ENCODE assay signal across 25 mouse cellular contexts in the genomic region with DNA sequence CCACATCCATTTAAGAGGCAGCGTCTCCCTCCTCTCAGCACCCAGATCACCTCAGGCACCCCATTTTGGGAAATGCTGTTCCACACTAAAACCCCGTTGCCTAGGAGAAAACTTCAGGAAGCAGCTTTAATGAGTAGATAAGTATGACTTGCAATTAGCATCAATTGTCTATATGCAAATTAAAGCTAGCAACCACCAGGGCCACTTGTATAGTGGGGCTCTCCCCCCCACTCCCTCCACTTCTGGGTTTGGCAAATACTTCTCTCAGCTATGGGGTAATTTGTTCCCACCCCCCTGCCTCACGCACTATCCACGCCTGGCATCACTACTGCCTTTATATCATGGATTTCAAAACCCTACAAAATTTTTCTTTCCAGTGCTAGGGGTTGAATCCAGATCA. TPM values are rescaled to one million over a fixed set of nuclear protein-coding genes. Genes with fewer than 3 reads are reported as not detected.
A peak's percentile ranks its signal among the peaks of the same experiment; 100 is the strongest.
DNase-seq lines count a peak whose midpoint lies in the region; ATAC-seq and TF ChIP-seq lines count a peak whose summit lies in the region.
"Had no signal": no experiment of that assay in that cellular context is flagged by ENCODE, and none has a peak within 500 bp of the region (broad histone marks: within the 10 kb centered on the region; RNA-seq: fewer than 3 reads in every experiment).

No protein-coding gene starts in this region.

- H3K36me3 ChIP-seq in hindbrain, embryonic 15.5 days, result peaks cover 20% of the 10 kb centered on the region; the same call in 1 of the 2 replicates
- peaks cover 30% of the 10 kb centered on the region for H3K36me3 ChIP-seq in hindbrain, embryonic 14.5 days (replicated peaks; ENCODE audit: control insufficient read depth, insufficient read depth)
- peaks cover 38% of the 10 kb centered on the region for H3K36me3 ChIP-seq in neural tube, embryonic 13.5 days
- H3K36me3 ChIP-seq in forebrain, embryonic 15.5 days, result peaks cover 8% of the 10 kb centered on the region; the same call in 1 of the 2 replicates

- no peak overlapping the region for H3K9ac ChIP-seq in hindbrain, embryonic 15.5 days
- H3K9ac ChIP-seq in hindbrain, embryonic 14.5 days, result no peak overlapping the region
- no peak overlapping the region for H3K9ac ChIP-seq in neural tube, embryonic 13.5 days
- no peak overlapping the region for H3K9ac ChIP-seq in forebrain, embryonic 15.5 days (replicated peaks)
- H3K9ac ChIP-seq: heart, embryonic 13.5 days; limb, embryonic 12.5 days; liver, embryonic 15.5 days; lung, embryonic 14.5 days; stomach, embryonic 15.5 days had no signal

- H3K4me2 ChIP-seq in hindbrain, embryonic 15.5 days, result no peak overlapping the region
- no peak overlapping the region for H3K4me2 ChIP-seq in hindbrain, embryonic 14.5 days (replicated peaks)
- H3K4me2 ChIP-seq in neural tube, embryonic 13.5 days, result no peak overlapping the region
- H3K4me2 ChIP-seq in forebrain, embryonic 15.5 days (replicated peaks), result no peak overlapping the region
- H3K4me2 ChIP-seq: heart, embryonic 13.5 days; limb, embryonic 12.5 days; liver, embryonic 15.5 days; lung, embryonic 14.5 days; stomach, embryonic 15.5 days had no signal

- H3K27me3 ChIP-seq in hindbrain, embryonic 15.5 days, result no peaks in the 10 kb centered on the region
- H3K27me3 ChIP-seq in hindbrain, embryonic 14.5 days (ENCODE audit: control insufficient read depth, insufficient read depth, low read length), result no peaks in the 10 kb centered on the region
- no peaks in the 10 kb centered on the region for H3K27me3 ChIP-seq in neural tube, embryonic 13.5 days
- H3K27me3 ChIP-seq in forebrain, embryonic 15.5 days, result no peaks in the 10 kb centered on the region
- H3K27me3 ChIP-seq: heart, embryonic 13.5 days; limb, embryonic 12.5 days; liver, embryonic 15.5 days; stomach, embryonic 15.5 days had no signal

- no peak for ATAC-seq in hindbrain, embryonic 15.5 days (ENCODE audit: low FRiP score, low read depth)
- ATAC-seq in hindbrain, embryonic 14.5 days (ENCODE audit: low FRiP score), result no peak
- no peak for ATAC-seq in neural tube, embryonic 13.5 days (ENCODE audit: low read depth)
- ATAC-seq in forebrain, embryonic 15.5 days (replicated peaks), result peak; percentile 33
- ATAC-seq: CD4-positive, CD25-positive, alpha-beta regulatory T cell, adult 4 months; inflammation-experienced regulatory T-cells, adult 6 months had no signal

- no peak for DNase-seq in hindbrain, embryonic 14.5 days (ENCODE audit: low spot score)
- DNase-seq in neural tube, embryonic 10.5 days (ENCODE audit: extremely low spot score, low spot score), result no peak
- no peak for DNase-seq in kidney, adult 18-20 months
- no peak for DNase-seq in B cell, adult 2 months
- DNase-seq: adrenal gland, postnatal 25 days; cerebellum, adult 8-10 months; cerebellum, postnatal 36 days; gastrocnemius, adult 2 months; heart, postnatal 10 days; kidney, adult 11 months; kidney, postnatal 36 days; lung, embryonic 14.5 days; lung, postnatal 14 days; midbrain, embryonic 14.5 days; right cerebral cortex, postnatal 25 days had no signal

- no peak overlapping the region for H3K4me3 ChIP-seq in hindbrain, embryonic 15.5 days
- H3K4me3 ChIP-seq in hindbrain, embryonic 14.5 days (replicated peaks; ENCODE audit: low read length), result no peak overlapping the region
- no peak overlapping the region for H3K4me3 ChIP-seq in neural tube, embryonic 13.5 days
- H3K4me3 ChIP-seq in forebrain, embryonic 15.5 days, result no peak overlapping the region
- H3K4me3 ChIP-seq in olfactory bulb, adult 2 months (ENCODE audit: insufficient read depth, low read depth, low read length), result no peak overlapping the region
- H3K4me3 ChIP-seq: gastrocnemius, adult 2 months; heart, embryonic 13.5 days; limb, embryonic 12.5 days; liver, embryonic 15.5 days; stomach, embryonic 15.5 days had no signal

- TF ChIP-seq POLR2A in olfactory bulb, adult 2 months (IDR thresholded peaks at IDR 0.05; ENCODE audit: insufficient read depth, low read depth, low read length), result no peak

- WGBS in hindbrain, embryonic 15.5 days, result 55% methylated on average over 4 of the region's 4 CpGs
- WGBS in hindbrain, embryonic 14.5 days, result 59% methylated on average over 4 of the region's 4 CpGs
- 53% methylated on average over 4 of the region's 4 CpGs for WGBS in neural tube, embryonic 13.5 days
- 14% methylated on average over 4 of the region's 4 CpGs for WGBS in forebrain, embryonic 15.5 days
- WGBS in olfactory bulb, adult 2 months, result 17% methylated on average over 4 of the region's 4 CpGs

- no peaks in the 10 kb centered on the region for H3K9me3 ChIP-seq in hindbrain, embryonic 15.5 days
- H3K9me3 ChIP-seq in hindbrain, embryonic 14.5 days (ENCODE audit: control insufficient read depth, low read length), result no peaks in the 10 kb centered on the region
- no peaks in the 10 kb centered on the region for H3K9me3 ChIP-seq in neural tube, embryonic 13.5 days
- H3K9me3 ChIP-seq in forebrain, embryonic 15.5 days, result no peaks in the 10 kb centered on the region
- H3K9me3 ChIP-seq: heart, embryonic 13.5 days; limb, embryonic 12.5 days; liver, embryonic 15.5 days; stomach, embryonic 15.5 days had no signal

- TF ChIP-seq CTCF in olfactory bulb, adult 2 months (IDR thresholded peaks at IDR 0.05; ENCODE audit: insufficient read depth, low read depth, low read length), result no peak

- peak overlapping the region; percentile 45; the same call in 1 of the 2 replicates for H3K27ac ChIP-seq in hindbrain, embryonic 15.5 days (replicated peaks)
- no peak overlapping the region for H3K27ac ChIP-seq in hindbrain, embryonic 14.5 days
- 0 out of 2 replicates have a peak overlapping the region, but pooled peaks have one; percentile 19 for H3K27ac ChIP-seq in neural tube, embryonic 13.5 days (replicated peaks)
- H3K27ac ChIP-seq in forebrain, embryonic 15.5 days (replicated peaks), result peak overlapping the region; percentile 65
- H3K27ac ChIP-seq in olfactory bulb, adult 2 months (ENCODE audit: insufficient read depth, low read depth, low read length), result peak overlapping the region; percentile 97
- H3K27ac ChIP-seq: gastrocnemius, adult 2 months; heart, embryonic 13.5 days; limb, embryonic 12.5 days; liver, embryonic 15.5 days; stomach, embryonic 15.5 days had no signal

- H3K4me1 ChIP-seq in hindbrain, embryonic 15.5 days (replicated peaks), result peaks cover 20% of the 10 kb centered on the region
- peaks cover 9% of the 10 kb centered on the region for H3K4me1 ChIP-seq in hindbrain, embryonic 14.5 days (replicated peaks; ENCODE audit: control insufficient read depth, insufficient read depth, low read length)
- peaks cover 32% of the 10 kb centered on the region for H3K4me1 ChIP-seq in neural tube, embryonic 13.5 days (replicated peaks)
- peaks cover 47% of the 10 kb centered on the region for H3K4me1 ChIP-seq in forebrain, embryonic 15.5 days
- peaks cover 78% of the 10 kb centered on the region for H3K4me1 ChIP-seq in olfactory bulb, adult 2 months (ENCODE audit: control insufficient read depth, insufficient read depth, low read length)
- H3K4me1 ChIP-seq: stomach, embryonic 15.5 days had no signal

RNA-seq across cellular contexts. Expression of gene Dpf1, which starts 41.8 kb away (rescaled TPM):
- polyA plus RNA-seq in hindbrain, embryonic 15.5 days (2015; fragmentation: Nextera tagmentation; extraction: Ambion mirVana), result 180 and 184 TPM in 2 replicates
- 160 and 161 TPM in 2 replicates for polyA plus RNA-seq in hindbrain, embryonic 14.5 days (2014; fragmentation: Nextera tagmentation; extraction: Ambion mirVana)
- 175 and 176 TPM in 2 replicates for polyA plus RNA-seq in neural tube, embryonic 13.5 days (2015; fragmentation: Nextera tagmentation; extraction: Ambion mirVana)
- 240 and 243 TPM in 2 replicates for polyA plus RNA-seq in forebrain, embryonic 15.5 days (2015; fragmentation: Nextera tagmentation; extraction: Ambion mirVana)
- polyA plus RNA-seq in olfactory bulb, adult 2 months (2012; ENCODE audit: insufficient read depth, insufficient read length, low replicate concordance, missing spikeins), result not detected in 2 replicates
- polyA plus RNA-seq: CD4-positive, CD25-positive, alpha-beta regulatory T cell, adult 4 months had no signal

RNA-seq across cellular contexts. Expression of gene Ppp1r14a, which starts 56.4 kb away (rescaled TPM):
- polyA plus RNA-seq in hindbrain, embryonic 15.5 days (2015; fragmentation: Nextera tagmentation; extraction: Ambion mirVana), result 3.0 and 5.1 TPM in 2 replicates
- polyA plus RNA-seq in hindbrain, embryonic 14.5 days (2014; fragmentation: Nextera tagmentation; extraction: Ambion mirVana), result 2.2 and 3.6 TPM in 2 replicates
- polyA plus RNA-seq in neural tube, embryonic 13.5 days (2015; fragmentation: Nextera tagmentation; extraction: Ambion mirVana), result 24.8 and 28.4 TPM in 2 replicates
- polyA plus RNA-seq in forebrain, embryonic 15.5 days (2015; fragmentation: Nextera tagmentation; extraction: Ambion mirVana), result 6.5 and 8.7 TPM in 2 replicates
- polyA plus RNA-seq in olfactory bulb, adult 2 months (2012; ENCODE audit: insufficient read depth, insufficient read length, low replicate concordance, missing spikeins), result not detected in 2 replicates
- polyA plus RNA-seq: CD4-positive, CD25-positive, alpha-beta regulatory T cell, adult 4 months; inflammation-experienced regulatory T-cells, adult 6 months had no signal

Comparison
In these comparisons a context has a peak if more than half of its experiments do, and no peak if none do; other contexts are left out.
1. RNA of gene Dpf1, which starts 41.8 kb away (polyA plus RNA-seq): 240 to 243 TPM in forebrain, embryonic 15.5 days, 180 to 184 TPM in hindbrain, embryonic 15.5 days, 175 to 176 TPM in neural tube, embryonic 13.5 days and 160 to 161 TPM in hindbrain, embryonic 14.5 days; not detected in olfactory bulb, adult 2 months; every median in the first group is over 100 times any median in the second.